Mouse (Mus musculus) hindbrain, embryonic 13.5 days (tissue): ENCODE data around the gene Haus4. TPM values are rescaled to one million over a fixed set of nuclear protein-coding genes. Genes with fewer than 3 reads are reported as not detected.

Experiments used
- polyA plus RNA-seq: library from polyadenylated mRNA; unstranded; fragments of >200 nt; fragmentation: Nextera tagmentation; extraction: Ambion mirVana; gene quantifications from 2 replicates; pipeline ENCODE4 v1.2.1, GENCODE M21; 2015

The Haus4 gene
- polyA plus RNA-seq, 1 experiment from 2014 or later: 19.8 TPM

Other genes with a start within 250 kb of the Haus4 start
- 47.7 and 51.3 TPM in 2 replicates for gene Oxa1l, start 193.8 kb downstream of the Haus4 start, polyA plus RNA-seq
- 5.9 and 6.0 TPM in 2 replicates for gene Slc7a7, start 136.8 kb downstream of the Haus4 start, polyA plus RNA-seq
- 298 and 306 TPM in 2 replicates for gene Mrpl52, start 127.7 kb downstream of the Haus4 start, polyA plus RNA-seq
- 49.1 and 54.9 TPM in 2 replicates for gene Mmp14, start 123.0 kb downstream of the Haus4 start, polyA plus RNA-seq
- 29.9 and 32.0 TPM in 2 replicates for gene Lrp10, start 90.5 kb downstream of the Haus4 start, polyA plus RNA-seq
- gene Rem2, start 78.5 kb downstream of the Haus4 start, polyA plus RNA-seq: 48.0 and 48.8 TPM in 2 replicates
- 91.1 and 92.8 TPM in 2 replicates for gene Prmt5, start 37.1 kb downstream of the Haus4 start, polyA plus RNA-seq
- gene Ajuba, start 22.9 kb upstream of the Haus4 start, polyA plus RNA-seq: 9.8 and 10.0 TPM in 2 replicates
- gene 4931414P19Rik, start 51.4 kb upstream of the Haus4 start, polyA plus RNA-seq: 6.8 and 7.6 TPM in 2 replicates
- gene Psmb5, start 63.4 kb upstream of the Haus4 start, polyA plus RNA-seq: 439 and 447 TPM in 2 replicates
- gene Psmb11, start 66.8 kb upstream of the Haus4 start, polyA plus RNA-seq: not detected in 2 replicates
- gene Gm17606, start 86.3 kb upstream of the Haus4 start, polyA plus RNA-seq: not detected in 2 replicates
- gene Cdh24, start 86.7 kb upstream of the Haus4 start, polyA plus RNA-seq: 8.6 and 9.4 TPM in 2 replicates
- gene 1700123O20Rik, start 131.6 kb upstream of the Haus4 start, polyA plus RNA-seq: 78.0 and 79.0 TPM in 2 replicates
- gene Acin1, start 132.3 kb upstream of the Haus4 start, polyA plus RNA-seq: 155 and 169 TPM in 2 replicates
- 0.18 and 0.34 TPM in 2 replicates for gene Gm29776, start 144.2 kb upstream of the Haus4 start, polyA plus RNA-seq
- not detected in 2 replicates for gene Cebpe, start 157.6 kb upstream of the Haus4 start, polyA plus RNA-seq
- gene Slc7a8, start 227.3 kb upstream of the Haus4 start, polyA plus RNA-seq: 4.7 and 5.3 TPM in 2 replicates